7 mouse cellular contexts compared by ENCODE assay signal in the genomic region with DNA sequence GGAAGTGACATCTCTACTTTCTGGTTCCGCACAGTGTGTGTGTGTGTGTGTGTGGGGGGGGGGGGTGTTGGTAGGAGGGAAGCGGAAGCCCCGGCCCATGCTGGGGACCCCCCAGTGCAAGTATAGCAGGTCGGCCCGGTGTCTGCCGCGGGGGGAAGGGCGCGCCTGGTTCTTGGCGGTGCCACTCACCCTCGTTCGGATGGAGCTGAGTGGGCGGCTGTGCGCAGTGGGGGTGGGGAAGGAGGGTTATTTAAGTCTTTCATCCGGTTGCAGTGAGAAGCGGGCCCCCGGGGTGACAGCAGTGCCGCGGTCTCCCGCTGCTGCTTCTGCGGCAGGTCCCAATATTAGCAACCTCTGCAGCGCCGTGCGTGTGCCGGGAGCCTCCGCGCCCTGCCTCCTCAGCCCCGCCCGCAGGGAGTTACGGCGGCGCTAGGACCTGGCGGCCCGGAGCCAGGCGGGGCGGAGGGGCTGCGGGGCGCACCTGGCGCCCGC. TPM values are rescaled to one million over a fixed set of nuclear protein-coding genes. Genes with fewer than 3 reads are reported as not detected.
DNase-seq lines count a peak whose midpoint lies in the region; ATAC-seq and TF ChIP-seq lines count a peak whose summit lies in the region.

No protein-coding gene starts in this region.

- TF ChIP-seq CTCF in testis, adult 2 months (IDR thresholded peaks at IDR 0.05; ENCODE audit: control insufficient read depth, insufficient read depth, insufficient replicate concordance, low read depth, low read length): no peak

- peak overlapping the region; percentile 95 for H3K4me2 ChIP-seq in forebrain, embryonic 14.5 days (ENCODE audit: low read length)
- peak overlapping the region; percentile 100 for H3K4me2 ChIP-seq in hindbrain, embryonic 15.5 days
- peak overlapping the region; percentile 97 for H3K4me2 ChIP-seq in midbrain, embryonic 12.5 days (replicated peaks)

- peaks cover 54% of the 10 kb centered on the region for H3K27me3 ChIP-seq in forebrain, embryonic 14.5 days (replicated peaks; ENCODE audit: control insufficient read depth, insufficient read depth, low read length)
- H3K27me3 ChIP-seq in hindbrain, embryonic 15.5 days: peaks cover 16% of the 10 kb centered on the region
- H3K27me3 ChIP-seq in midbrain, embryonic 12.5 days: peaks cover 81% of the 10 kb centered on the region
- peaks cover 3% of the 10 kb centered on the region for H3K27me3 ChIP-seq in testis, adult 2 months (ENCODE audit: control insufficient read depth, insufficient read depth, low read length)

- H3K4me3 ChIP-seq in forebrain, embryonic 14.5 days (ENCODE audit: low read depth, low read length): peak overlapping the region; percentile 56
- H3K4me3 ChIP-seq in hindbrain, embryonic 15.5 days: peak overlapping the region; percentile 81
- H3K4me3 ChIP-seq in midbrain, embryonic 12.5 days: peak overlapping the region; percentile 57
- H3K4me3 ChIP-seq in testis, adult 2 months (ENCODE audit: control insufficient read depth, low read depth, low read length): peak overlapping the region; percentile 3

- ATAC-seq in cerebellum, adult (ENCODE audit: insufficient number of reproducible peaks, low FRiP score, low TSS enrichment): peak; percentile 47
- peak; percentile 81 for ATAC-seq in forebrain, embryonic 14.5 days
- ATAC-seq in hindbrain, embryonic 15.5 days (ENCODE audit: low FRiP score, low read depth): peak; percentile 87
- ATAC-seq in midbrain, embryonic 12.5 days (ENCODE audit: low FRiP score, low read depth): peak; percentile 79

- no peaks in the 10 kb centered on the region for H3K9me3 ChIP-seq in forebrain, embryonic 14.5 days (replicated peaks; ENCODE audit: control insufficient read depth, low read length)
- no peaks in the 10 kb centered on the region for H3K9me3 ChIP-seq in hindbrain, embryonic 15.5 days
- no peaks in the 10 kb centered on the region for H3K9me3 ChIP-seq in midbrain, embryonic 12.5 days

- WGBS in forebrain, embryonic 14.5 days: 1% methylated on average over 35 of the region's 40 CpGs
- WGBS in hindbrain, embryonic 15.5 days: under 1% methylated on average over 33 of the region's 40 CpGs
- whole genome bisulfite sequencing in midbrain, embryonic 12.5 days: 0% methylated on average over 37 of the region's 40 CpGs

- TF ChIP-seq POLR2A in testis, adult 2 months (IDR thresholded peaks at IDR 0.05; ENCODE audit: control insufficient read depth, low read depth, low read length): no peak

- H3K9ac ChIP-seq in forebrain, embryonic 14.5 days (ENCODE audit: low read length): peak overlapping the region; percentile 65
- peak overlapping the region; percentile 73 for H3K9ac ChIP-seq in hindbrain, embryonic 15.5 days
- peak overlapping the region; percentile 48 for H3K9ac ChIP-seq in midbrain, embryonic 12.5 days (replicated peaks)

- H3K27ac ChIP-seq in forebrain, embryonic 14.5 days (ENCODE audit: low read depth, low read length): peak overlapping the region; percentile 63; the same call in 1 of the 2 replicates
- H3K27ac ChIP-seq in hindbrain, embryonic 15.5 days (replicated peaks): peak overlapping the region; percentile 78
- peak overlapping the region; percentile 77 for H3K27ac ChIP-seq in midbrain, embryonic 12.5 days (replicated peaks)
- no peak overlapping the region for H3K27ac ChIP-seq in testis, adult 2 months (ENCODE audit: control insufficient read depth, insufficient read depth, low read depth, low read length)

- H3K36me3 ChIP-seq in forebrain, embryonic 14.5 days (ENCODE audit: control insufficient read depth, insufficient read depth, low read length): no peaks in the 10 kb centered on the region
- no peaks in the 10 kb centered on the region for H3K36me3 ChIP-seq in hindbrain, embryonic 15.5 days
- H3K36me3 ChIP-seq in midbrain, embryonic 12.5 days: no peaks in the 10 kb centered on the region
- H3K36me3 ChIP-seq in testis, adult 2 months (ENCODE audit: control insufficient read depth, insufficient read depth, low read length): no peaks in the 10 kb centered on the region

- peaks cover 3% of the 10 kb centered on the region; the same call in 1 of the 2 replicates for H3K4me1 ChIP-seq in forebrain, embryonic 14.5 days (ENCODE audit: control insufficient read depth, insufficient read depth, low read length)
- peaks cover 41% of the 10 kb centered on the region for H3K4me1 ChIP-seq in hindbrain, embryonic 15.5 days (replicated peaks)
- H3K4me1 ChIP-seq in midbrain, embryonic 12.5 days: peaks cover 39% of the 10 kb centered on the region
- H3K4me1 ChIP-seq in testis, adult 2 months (ENCODE audit: control insufficient read depth, insufficient read depth, low read length): peaks cover 33% of the 10 kb centered on the region

- DNase-seq in T-cell, adult 2 months (ENCODE audit: low spot score): peak; percentile 41
- DNase-seq in forebrain, embryonic 14.5 days (ENCODE audit: low spot score): peak; percentile 81
- DNase-seq in left cerebral cortex, adult 8-10 months (ENCODE audit: low spot score in 2 of 2): peak; percentile 29 to 69

RNA-seq across cellular contexts. Expression of a gene that starts 5.7 kb away (rescaled TPM):
- polyA plus RNA-seq in forebrain, embryonic 14.5 days (2014; fragmentation: Nextera tagmentation; extraction: Ambion mirVana): 6.5 and 9.8 TPM in 2 replicates
- 22.1 and 22.7 TPM in 2 replicates for polyA plus RNA-seq in hindbrain, embryonic 15.5 days (2015; fragmentation: Nextera tagmentation; extraction: Ambion mirVana)
- 10 to 100 TPM; 21.8 to 25.9 (median 23.7) TPM for total RNA-seq in left cerebral cortex, adult 8-10 months (2022)
- polyA plus RNA-seq in midbrain, embryonic 12.5 days (2016; fragmentation: Nextera tagmentation; extraction: Ambion mirVana): 3.4 and 3.9 TPM in 2 replicates
- polyA plus RNA-seq in testis, adult 2 months (2012; rRNA removed): 0.02 and 0.11 TPM in 2 replicates

Comparison
In these comparisons a context has a peak if more than half of its experiments do, and no peak if none do; other contexts are left out.
1. H3K4me3 ChIP-seq: peak in every context shown above with its lines; median percentile 81 in hindbrain, embryonic 15.5 days; 57 in midbrain, embryonic 12.5 days; 56 in forebrain, embryonic 14.5 days; 3 in testis, adult 2 months.